Mouse (Mus musculus) cerebellum, adult 11 months (tissue): ENCODE results near the gene Zfp831.

Experiments used
- DNase-seq: peaks from one replicate; pipeline ENCODE4 v3.0.0; 2022

Zfp831 gene

GRCm38 (mm10) chr2:174652864-174653263 is 9.5 kb downstream of the Zfp831 start:
- DNase-seq, result no peak

- DNase-seq, result no peak
These were observed 12.0 kb downstream of the Zfp831 start for GRCm38 (mm10) chr2:174655341-174655740.

- no peak for DNase-seq
These were observed 15.0 kb downstream of the Zfp831 start for GRCm38 (mm10) chr2:174658229-174658844.

- no peak for DNase-seq
These were observed 16.5 kb downstream of the Zfp831 start for GRCm38 (mm10) chr2:174659874-174660273.

- no peak for DNase-seq
These were observed 17.0 kb downstream of the Zfp831 start for GRCm38 (mm10) chr2:174660321-174660720.

- DNase-seq, result no peak
These were observed 18.3 kb downstream of the Zfp831 start for GRCm38 (mm10) chr2:174661436-174662171.

- DNase-seq, result no peak
These were observed 19.3 kb downstream of the Zfp831 start for GRCm38 (mm10) chr2:174662593-174662992.

GRCm38 (mm10) chr2:174665404-174665803 is 22.1 kb downstream of the Zfp831 start:
- DNase-seq, result no peak

- DNase-seq, result no peak
These were observed 25.5 kb downstream of the Zfp831 start for GRCm38 (mm10) chr2:174668806-174669205.

- DNase-seq, result no peak
These were observed 29.3 kb downstream of the Zfp831 start for GRCm38 (mm10) chr2:174672506-174673190.

- peak; percentile 67 for DNase-seq
These were observed 30.4 kb downstream of the Zfp831 start for GRCm38 (mm10) chr2:174673592-174674286.

- DNase-seq, result no peak
These were observed 31.1 kb downstream of the Zfp831 start for GRCm38 (mm10) chr2:174674287-174675045.

GRCm38 (mm10) chr2:174675642-174676041 is 32.3 kb downstream of the Zfp831 start:
- peak; percentile 35 for DNase-seq

- no peak for DNase-seq
These were observed 58.0 kb downstream of the Zfp831 start for GRCm38 (mm10) chr2:174701351-174701750.

GRCm38 (mm10) chr2:174707101-174707500 is 63.8 kb downstream of the Zfp831 start:
- DNase-seq, result no peak

GRCm38 (mm10) chr2:174708587-174708986 is 65.3 kb downstream of the Zfp831 start:
- DNase-seq, result no peak

- no peak for DNase-seq
These were observed 66.9 kb downstream of the Zfp831 start for GRCm38 (mm10) chr2:174710185-174710584.

GRCm38 (mm10) chr2:174712043-174712442 is 68.7 kb downstream of the Zfp831 start:
- DNase-seq, result no peak

GRCm38 (mm10) chr2:174715938-174716337 is 72.6 kb downstream of the Zfp831 start:
- DNase-seq, result no peak

- DNase-seq, result no peak
These were observed 74.5 kb downstream of the Zfp831 start for GRCm38 (mm10) chr2:174717857-174718256.

- no peak for DNase-seq
These were observed 83.9 kb downstream of the Zfp831 start for GRCm38 (mm10) chr2:174727114-174727823.

GRCm38 (mm10) chr2:174731939-174732338 is 88.6 kb downstream of the Zfp831 start:
- no peak for DNase-seq
